Mouse (Mus musculus) embryonic facial prominence, embryonic 13.5 days (tissue): ENCODE measurements around the gene Avpr2. TPM values are rescaled to one million over a fixed set of nuclear protein-coding genes. Genes with fewer than 3 reads are reported as not detected.

Source experiments
- ATAC-seq: fragments of 200-750 bp; cut with Nextera tagmentation; 2 replicates; pipeline ENCODE4 v1.8.0; 2017; ENCODE audit warnings: low read depth; ENCODE audit not compliant: insufficient number of reproducible peaks, insufficient read depth, low FRiP score, low TSS enrichment
- H3K27ac ChIP-seq: fragments of 300-500 bp; sonication (generic); 2 replicates; pipeline ENCODE4 v1.5.1; 2015; ENCODE audit warnings: moderate library complexity, mild to moderate bottlenecking, inconsistent platforms
- H3K27me3 ChIP-seq: fragments of 300-500 bp; sonication (generic); 2 replicates; pipeline ENCODE4 v1.6.1; 2015; ENCODE audit warnings: mild to moderate bottlenecking, inconsistent platforms
- H3K36me3 ChIP-seq: fragments of 300-500 bp; sonication (generic); 2 replicates; pipeline ENCODE4 v1.6.1; 2015; ENCODE audit warnings: mild to moderate bottlenecking, inconsistent platforms
- H3K4me1 ChIP-seq: fragments of 300-500 bp; sonication (generic); 2 replicates; pipeline ENCODE4 v1.6.1; 2015; ENCODE audit warnings: inconsistent platforms
- H3K4me2 ChIP-seq: fragments of 300-500 bp; sonication (generic); 2 replicates; pipeline ENCODE4 v1.6.1; 2015; ENCODE audit warnings: moderate library complexity, mild to moderate bottlenecking, inconsistent platforms
- H3K4me3 ChIP-seq: fragments of 300-500 bp; sonication (generic); 2 replicates; pipeline ENCODE4 v1.5.1; 2015; ENCODE audit warnings: mild to moderate bottlenecking, inconsistent platforms
- H3K9ac ChIP-seq: fragments of 300-500 bp; sonication (generic); 2 replicates; pipeline ENCODE4 v1.6.1; 2015; ENCODE audit warnings: mild to moderate bottlenecking, inconsistent platforms
- H3K9me3 ChIP-seq: fragments of 300-500 bp; sonication (generic); 2 replicates; pipeline ENCODE4 v1.6.1; 2016; ENCODE audit warnings: inconsistent platforms
- WGBS: fragments of 180-500 bp; shearing (Covaris S2); methylation state at CpG from one replicate; pipeline ENCODE4 v1.1.7; 2015; ENCODE audit warnings: mixed read lengths; 5-methylcytosine and 5-hydroxymethylcytosine counted together
- polyA plus RNA-seq: library from polyadenylated mRNA; unstranded; fragments of >200 nt; fragmentation: Nextera tagmentation; extraction: Ambion mirVana; gene quantifications from 2 replicates; pipeline ENCODE4 v1.2.1, GENCODE M21; 2015

Gene Avpr2
- 0.07 and 0.17 TPM in 2 replicates for polyA plus RNA-seq

DNA sequence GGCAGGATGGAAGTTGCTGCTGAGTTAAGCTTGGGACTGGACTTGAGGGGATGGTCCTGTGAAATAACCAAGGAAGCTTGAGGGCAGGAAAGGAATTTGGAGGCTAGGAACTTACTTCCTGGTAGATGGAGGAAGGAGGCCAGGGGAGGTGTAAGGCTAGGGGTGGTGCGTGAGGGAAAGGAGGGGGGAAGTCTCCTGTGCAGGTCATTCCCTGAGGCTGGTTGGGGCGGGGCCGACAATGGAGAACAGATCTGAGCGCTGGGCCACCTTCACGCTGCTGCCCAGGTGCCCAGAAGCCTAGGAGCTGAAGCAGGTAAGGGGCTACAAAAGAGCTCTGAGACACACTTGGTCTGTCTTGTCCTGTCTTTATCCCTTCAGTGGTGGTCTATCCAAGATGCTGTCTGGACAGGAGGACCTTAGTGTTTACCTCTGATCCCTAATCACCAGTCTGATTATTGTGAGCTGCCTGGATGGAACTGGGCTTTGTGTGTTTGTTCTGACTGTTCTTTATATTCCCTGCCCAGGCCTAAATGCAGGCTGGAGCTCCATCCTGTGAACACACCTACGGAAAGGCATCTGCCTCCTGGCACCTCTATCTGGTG is at the start of gene Avpr2:
Gene Avpr2, plus strand, starts transcription at position 552 of the 602 bp plus-strand sequence.
- 68% methylated on average over 6 of the region's 6 CpGs for WGBS
- H3K9ac ChIP-seq = no peak within 1 kb of the TSS
- no peaks in the 10 kb centered on the region for H3K36me3 ChIP-seq
- no peaks in the 10 kb centered on the region for H3K9me3 ChIP-seq
- H3K4me2 ChIP-seq = no peak within 1 kb of the TSS
- no peak within 1 kb of the TSS for H3K4me3 ChIP-seq
- H3K27me3 ChIP-seq = no peaks in the 10 kb centered on the region
- H3K4me1 ChIP-seq = no peaks in the 10 kb centered on the region
- no peak within 1 kb of the TSS for H3K27ac ChIP-seq
- no peak for ATAC-seq

GRCm38 (mm10) chrX:73854326-73855086 is 37.4 kb upstream of the Avpr2 start:
- ATAC-seq = no peak
- WGBS = 88% methylated on average over 9 of the region's 9 CpGs
- Histone ChIP-seq H3K4me3 (no peak overlapping the region), H3K27ac (no peak overlapping the region), H3K27me3 (no peaks in the 10 kb centered on the region; the same call in 1 of the 2 replicates), H3K4me1 (no peaks in the 10 kb centered on the region), H3K36me3 (no peaks in the 10 kb centered on the region), H3K9me3 (no peaks in the 10 kb centered on the region), H3K4me2 (no peak overlapping the region), H3K9ac (no peak overlapping the region)

DNA sequence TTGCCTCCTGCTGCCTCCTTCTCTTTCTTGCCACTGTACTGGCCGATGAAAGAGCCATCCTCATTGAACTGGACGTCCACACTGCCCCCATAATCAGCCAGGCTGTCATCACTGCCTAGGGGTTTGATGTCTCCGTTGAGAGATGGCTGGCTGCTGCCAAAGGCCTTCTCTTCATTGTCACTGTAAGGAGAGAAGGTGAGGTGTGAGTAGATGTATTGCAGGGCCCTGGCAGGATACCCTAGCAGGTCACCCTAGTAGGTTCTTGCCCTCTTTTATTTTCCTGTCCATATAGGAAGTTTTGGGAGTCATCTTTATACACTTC is 36.9 kb upstream of the Avpr2 start:
- WGBS = 64% methylated on average over 3 of the region's 3 CpGs
- Histone ChIP-seq H3K4me2 (no peak overlapping the region), H3K27me3 (no peaks in the 10 kb centered on the region; the same call in 1 of the 2 replicates), H3K4me3 (no peak overlapping the region), H3K9me3 (no peaks in the 10 kb centered on the region), H3K27ac (no peak overlapping the region), H3K9ac (no peak overlapping the region), H3K36me3 (no peaks in the 10 kb centered on the region), H3K4me1 (no peaks in the 10 kb centered on the region)
- ATAC-seq = no peak

DNA sequence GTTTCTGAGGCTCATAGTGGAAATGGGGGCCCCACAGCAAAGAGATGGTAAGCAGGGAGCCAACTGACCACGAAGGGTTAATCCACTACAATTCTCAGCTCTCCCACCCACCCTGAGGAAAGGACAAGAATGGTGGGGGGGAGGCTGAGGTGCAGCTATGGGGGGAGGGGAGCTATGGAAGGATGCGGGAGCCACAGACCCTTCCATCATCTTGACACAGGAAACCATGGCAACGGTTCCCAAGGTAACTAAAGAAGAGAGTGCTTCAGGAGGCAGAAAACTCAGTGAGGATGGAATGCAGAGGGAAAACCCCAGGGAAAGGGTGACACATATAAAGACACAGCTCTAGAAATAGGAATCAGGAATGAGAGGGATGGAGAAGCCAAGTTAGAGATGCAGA is 27.2 kb upstream of the Avpr2 start:
- no peak overlapping the region for H3K4me3 ChIP-seq
- H3K4me2 ChIP-seq = no peak overlapping the region
- H3K9me3 ChIP-seq = no peaks in the 10 kb centered on the region
- no peak overlapping the region for H3K9ac ChIP-seq
- H3K4me1 ChIP-seq = peaks cover 4% of the 10 kb centered on the region; the same call in 1 of the 2 replicates
- WGBS = 54% methylated on average over 3 of the region's 3 CpGs
- H3K27ac ChIP-seq = no peak overlapping the region
- H3K36me3 ChIP-seq = no peaks in the 10 kb centered on the region
- ATAC-seq = no peak
- peaks cover 4% of the 10 kb centered on the region; the same call in 1 of the 2 replicates for H3K27me3 ChIP-seq

DNA sequence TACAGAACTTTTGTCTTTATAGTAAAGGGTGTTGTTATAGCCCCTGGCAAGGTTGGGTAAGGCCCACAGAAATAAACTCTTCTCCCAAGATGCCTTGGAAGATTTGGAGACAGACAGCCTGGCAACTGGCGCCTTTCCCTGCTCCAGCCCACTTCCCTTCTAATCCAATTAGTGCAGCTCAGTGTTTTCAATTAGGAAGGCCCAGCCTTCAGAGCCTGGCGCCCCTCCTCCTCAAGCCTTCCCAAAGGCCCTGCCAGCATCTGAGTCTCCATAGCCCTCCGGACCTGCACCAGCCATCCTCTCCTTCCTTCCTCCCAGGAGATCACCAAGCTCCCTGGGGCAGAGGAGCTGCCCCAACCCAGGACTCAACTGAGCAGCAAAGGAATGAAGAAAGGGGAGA is 24.6 kb upstream of the Avpr2 start:
- WGBS = 18% methylated on average over 3 of the region's 3 CpGs
- Histone ChIP-seq H3K9ac (no peak overlapping the region), H3K9me3 (no peaks in the 10 kb centered on the region), H3K4me1 (peaks cover 4% of the 10 kb centered on the region; the same call in 1 of the 2 replicates), H3K4me3 (no peak overlapping the region), H3K27ac (no peak overlapping the region), H3K36me3 (no peaks in the 10 kb centered on the region), H3K4me2 (no peak overlapping the region), H3K27me3 (no peaks in the 10 kb centered on the region)
- no peak for ATAC-seq

DNA sequence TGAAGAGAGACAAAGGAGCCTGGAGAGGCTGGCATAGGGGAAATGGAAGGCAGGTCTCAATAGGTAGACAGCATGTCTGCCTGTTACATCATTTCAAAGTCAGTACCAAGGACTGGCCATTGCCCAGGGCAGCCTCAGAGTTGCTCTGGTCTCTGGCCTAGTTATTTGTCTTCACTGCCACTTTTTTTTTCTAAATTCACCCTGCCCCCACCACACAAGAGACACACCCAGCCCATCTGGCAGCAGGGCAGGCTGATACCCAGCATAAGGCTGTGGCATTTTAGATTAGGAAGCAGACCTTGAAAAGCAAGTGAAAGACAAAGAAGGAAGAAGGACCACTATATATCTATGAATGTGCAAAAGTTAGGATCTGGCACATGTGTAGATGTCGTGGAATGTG is 24.1 kb upstream of the Avpr2 start:
- H3K27ac ChIP-seq = no peak overlapping the region
- H3K9ac ChIP-seq = no peak overlapping the region
- no peak for ATAC-seq

DNA sequence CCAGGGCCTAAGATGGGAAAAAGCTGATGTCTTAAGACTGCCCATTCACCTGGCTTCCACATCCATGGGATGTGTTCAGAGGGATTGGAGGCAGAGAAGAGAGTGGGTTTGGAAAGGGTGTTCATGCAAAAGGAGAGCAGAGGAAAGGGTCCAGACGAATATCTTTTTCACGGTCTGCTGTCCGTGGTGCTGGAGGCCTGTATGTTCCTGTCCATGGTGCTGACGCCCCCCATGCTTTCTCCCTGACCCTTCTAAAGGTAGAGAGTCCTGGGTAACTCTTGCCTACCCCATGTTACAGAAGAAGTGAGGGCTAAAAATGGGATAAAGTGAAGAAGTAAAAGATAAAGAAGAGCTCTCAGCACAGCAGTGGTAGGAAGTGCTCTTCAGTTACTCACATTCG is 22.6 kb upstream of the Avpr2 start:
- WGBS = 9% methylated on average over 5 of the region's 5 CpGs
- Histone ChIP-seq H3K27me3 (no peaks in the 10 kb centered on the region), H3K4me2 (no peak overlapping the region), H3K9ac (no peak overlapping the region), H3K36me3 (no peaks in the 10 kb centered on the region), H3K4me1 (peaks cover 4% of the 10 kb centered on the region; the same call in 1 of the 2 replicates), H3K27ac (no peak overlapping the region), H3K9me3 (no peaks in the 10 kb centered on the region), H3K4me3 (no peak overlapping the region)
- no peak for ATAC-seq

More for the DNA sequence above, 24.1 kb upstream of the Avpr2 start:
- H3K9me3 ChIP-seq = no peaks in the 10 kb centered on the region
- no peaks in the 10 kb centered on the region for H3K27me3 ChIP-seq
- H3K36me3 ChIP-seq = no peaks in the 10 kb centered on the region
- no peak overlapping the region for H3K4me2 ChIP-seq
- peaks cover 4% of the 10 kb centered on the region; the same call in 1 of the 2 replicates for H3K4me1 ChIP-seq
- H3K4me3 ChIP-seq = no peak overlapping the region
- WGBS = 71% methylated on average over 1 of the region's 1 CpGs

GRCm38 (mm10) chrX:73871474-73871873 is 20.4 kb upstream of the Avpr2 start:
- no peak overlapping the region for H3K4me2 ChIP-seq
- ATAC-seq = no peak
- no peak overlapping the region for H3K9ac ChIP-seq
- H3K4me1 ChIP-seq = peaks cover 4% of the 10 kb centered on the region; the same call in 1 of the 2 replicates
- no peaks in the 10 kb centered on the region for H3K36me3 ChIP-seq
- H3K4me3 ChIP-seq = no peak overlapping the region
- no peaks in the 10 kb centered on the region for H3K27me3 ChIP-seq
- no peak overlapping the region for H3K27ac ChIP-seq
- H3K9me3 ChIP-seq = no peaks in the 10 kb centered on the region

DNA sequence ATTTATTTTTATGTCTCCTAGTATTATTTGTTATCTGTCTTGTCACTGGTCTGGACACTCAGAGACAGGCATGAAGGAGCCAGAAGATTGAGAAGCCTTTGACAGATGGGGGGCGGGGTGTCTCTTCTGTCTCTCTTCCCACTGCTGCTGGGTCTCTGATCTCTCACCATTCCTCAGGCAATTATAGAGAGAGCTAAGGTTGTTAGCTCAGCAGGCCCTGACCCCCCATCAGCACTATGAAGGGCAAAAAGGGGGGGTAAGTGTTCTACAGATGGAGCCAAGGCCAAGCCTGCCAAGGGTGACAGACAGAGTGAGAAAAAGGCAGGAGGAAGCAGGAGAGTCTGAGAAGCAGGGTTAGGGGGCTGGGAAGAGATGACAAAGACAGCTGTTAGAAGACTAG is 19.9 kb upstream of the Avpr2 start:
- Histone ChIP-seq H3K9me3 (no peaks in the 10 kb centered on the region), H3K36me3 (no peaks in the 10 kb centered on the region), H3K27ac (no peak overlapping the region), H3K4me1 (peaks cover 4% of the 10 kb centered on the region; the same call in 1 of the 2 replicates), H3K4me2 (no peak overlapping the region), H3K9ac (no peak overlapping the region), H3K4me3 (no peak overlapping the region), H3K27me3 (no peaks in the 10 kb centered on the region)
- 50% methylated on average over 1 of the region's 1 CpGs for WGBS
- no peak for ATAC-seq

- H3K9me3 ChIP-seq = no peaks in the 10 kb centered on the region
- H3K27me3 ChIP-seq = peaks cover 17% of the 10 kb centered on the region
- H3K36me3 ChIP-seq = no peaks in the 10 kb centered on the region
- H3K27ac ChIP-seq = no peak overlapping the region
- H3K4me2 ChIP-seq = no peak overlapping the region
- peaks cover under 1% of the 10 kb centered on the region; the same call in 1 of the 2 replicates for H3K4me1 ChIP-seq
- H3K9ac ChIP-seq = no peak overlapping the region
- 49% methylated on average over 2 of the region's 2 CpGs for WGBS
- H3K4me3 ChIP-seq = no peak overlapping the region
- no peak for ATAC-seq
Measured at GRCm38 (mm10) chrX:73875881-73876280, 16.0 kb upstream of the Avpr2 start.

DNA sequence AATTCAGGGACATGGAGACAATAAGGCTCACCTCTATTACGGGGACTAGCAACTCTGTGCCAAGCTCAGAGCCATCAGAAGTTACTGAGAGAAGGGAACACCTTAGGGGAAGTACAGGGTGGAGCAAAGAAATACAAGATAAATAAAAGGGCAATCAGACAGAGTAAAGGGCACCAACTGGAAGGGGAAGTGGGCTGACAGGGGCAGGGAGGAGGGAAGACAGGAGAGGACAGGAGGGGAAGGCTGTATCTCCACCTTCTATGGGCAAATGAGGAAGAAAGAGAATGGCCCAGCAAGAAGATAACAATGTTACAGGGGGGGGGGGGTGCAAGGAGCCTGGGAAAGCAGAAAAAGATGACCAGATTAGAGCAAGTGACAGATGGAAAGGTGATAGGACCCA is 14.9 kb upstream of the Avpr2 start:
- Histone ChIP-seq H3K4me3 (no peak overlapping the region), H3K9me3 (no peaks in the 10 kb centered on the region), H3K27me3 (peaks cover 17% of the 10 kb centered on the region), H3K4me1 (peaks cover 4% of the 10 kb centered on the region; the same call in 1 of the 2 replicates), H3K4me2 (no peak overlapping the region), H3K27ac (no peak overlapping the region), H3K9ac (no peak overlapping the region), H3K36me3 (no peaks in the 10 kb centered on the region)
- WGBS = 42% methylated on average over 1 of the region's 1 CpGs
- ATAC-seq = no peak
